Comparison of ENCODE assay signal across 8 mouse cellular contexts in the genomic region with DNA sequence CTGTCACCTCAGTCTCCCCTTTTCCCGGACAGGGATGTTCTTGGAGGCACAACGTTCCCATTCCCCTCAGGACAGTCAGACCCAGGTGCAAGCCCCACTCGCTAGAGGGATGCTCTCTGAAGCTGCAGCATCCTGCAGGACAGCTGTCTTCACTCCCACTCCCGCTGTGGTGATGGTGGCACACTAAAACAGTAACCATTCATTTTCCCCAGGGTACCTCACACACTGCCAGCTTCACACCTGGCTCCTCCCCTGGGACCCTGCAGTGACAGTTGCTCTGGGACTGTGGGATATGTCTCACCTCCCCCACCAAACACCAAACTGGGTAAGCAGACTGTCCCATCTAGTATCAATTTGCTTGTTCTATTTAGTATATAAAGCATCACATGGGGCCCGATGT. TPM values are rescaled to one million over a fixed set of nuclear protein-coding genes. Genes with fewer than 3 reads are reported as not detected.
A peak's percentile ranks its signal among the peaks of the same experiment; 100 is the strongest.
DNase-seq lines count a peak whose midpoint lies in the region; ATAC-seq lines count a peak whose summit lies in the region.

No protein-coding gene starts in this region.

- H3K4me3 ChIP-seq in lung, embryonic 15.5 days, result peak overlapping the region; percentile 72
- peak overlapping the region; percentile 71 for H3K4me3 ChIP-seq in embryonic facial prominence, embryonic 13.5 days
- peak overlapping the region; percentile 59 for H3K4me3 ChIP-seq in intestine, embryonic 15.5 days (replicated peaks)
- H3K4me3 ChIP-seq in neural tube, embryonic 14.5 days (ENCODE audit: low read depth, low read length), result peak overlapping the region; percentile 49

- peak overlapping the region; percentile 59 for H3K9ac ChIP-seq in lung, embryonic 15.5 days
- peak overlapping the region; percentile 78 for H3K9ac ChIP-seq in embryonic facial prominence, embryonic 13.5 days
- H3K9ac ChIP-seq in intestine, embryonic 15.5 days, result peak overlapping the region; percentile 66
- H3K9ac ChIP-seq in neural tube, embryonic 14.5 days (replicated peaks; ENCODE audit: low read depth, low read length), result no peak overlapping the region; the same call in 1 of the 2 replicates

- peak overlapping the region; percentile 81 for H3K4me2 ChIP-seq in lung, embryonic 15.5 days
- peak overlapping the region; percentile 84 for H3K4me2 ChIP-seq in embryonic facial prominence, embryonic 13.5 days
- peak overlapping the region; percentile 77 for H3K4me2 ChIP-seq in intestine, embryonic 15.5 days (replicated peaks)
- H3K4me2 ChIP-seq in neural tube, embryonic 14.5 days (ENCODE audit: low read depth, low read length), result peak overlapping the region; percentile 86

- peaks cover 17% of the 10 kb centered on the region for H3K4me1 ChIP-seq in lung, embryonic 15.5 days
- peaks cover 19% of the 10 kb centered on the region for H3K4me1 ChIP-seq in embryonic facial prominence, embryonic 13.5 days
- peaks cover 13% of the 10 kb centered on the region for H3K4me1 ChIP-seq in intestine, embryonic 15.5 days (replicated peaks)
- peaks cover 9% of the 10 kb centered on the region for H3K4me1 ChIP-seq in neural tube, embryonic 14.5 days (ENCODE audit: control insufficient read depth, insufficient read depth, low read length)

- H3K27me3 ChIP-seq in lung, embryonic 15.5 days, result no peaks in the 10 kb centered on the region
- H3K27me3 ChIP-seq in embryonic facial prominence, embryonic 13.5 days, result no peaks in the 10 kb centered on the region
- H3K27me3 ChIP-seq in intestine, embryonic 15.5 days (replicated peaks), result no peaks in the 10 kb centered on the region
- H3K27me3 ChIP-seq in neural tube, embryonic 14.5 days (ENCODE audit: control insufficient read depth, insufficient read depth, low read length), result no peaks in the 10 kb centered on the region

- ATAC-seq in lung, embryonic 15.5 days (ENCODE audit: borderline replicate concordance, extremely low read depth, low FRiP score, low TSS enrichment), result no peak
- no peak for ATAC-seq in embryonic facial prominence, embryonic 13.5 days (ENCODE audit: insufficient number of reproducible peaks, insufficient read depth, low FRiP score, low TSS enrichment, low read depth)
- no peak for ATAC-seq in intestine, embryonic 15.5 days
- ATAC-seq in neural tube, embryonic 14.5 days (ENCODE audit: low read depth), result no peak

- 11% methylated on average over 5 of the region's 5 CpGs for WGBS in lung, embryonic 15.5 days
- WGBS in embryonic facial prominence, embryonic 13.5 days, result 21% methylated on average over 5 of the region's 5 CpGs
- WGBS in intestine, embryonic 15.5 days, result 24% methylated on average over 5 of the region's 5 CpGs
- WGBS in neural tube, embryonic 14.5 days, result 13% methylated on average over 5 of the region's 5 CpGs

- DNase-seq in lung, postnatal 14 days, result no peak
- DNase-seq in left cerebral cortex, postnatal 10 days (ENCODE audit: extremely low spot score in 1 of 2, low spot score in 2 of 2), result no peak
- no peak for DNase-seq in adipocyte (ENCODE audit: low spot score)
- DNase-seq in gastrocnemius, postnatal 4 days (ENCODE audit: low spot score in 2 of 2), result no peak

- no peak overlapping the region for H3K27ac ChIP-seq in lung, embryonic 15.5 days
- no peak overlapping the region for H3K27ac ChIP-seq in embryonic facial prominence, embryonic 13.5 days
- no peak overlapping the region for H3K27ac ChIP-seq in intestine, embryonic 15.5 days
- no peak overlapping the region for H3K27ac ChIP-seq in neural tube, embryonic 14.5 days (ENCODE audit: low read depth, low read length)

- H3K36me3 ChIP-seq in lung, embryonic 15.5 days, result peaks cover 29% of the 10 kb centered on the region
- peaks cover 42% of the 10 kb centered on the region for H3K36me3 ChIP-seq in embryonic facial prominence, embryonic 13.5 days
- peaks cover 27% of the 10 kb centered on the region for H3K36me3 ChIP-seq in intestine, embryonic 15.5 days
- H3K36me3 ChIP-seq in neural tube, embryonic 14.5 days (ENCODE audit: control insufficient read depth, insufficient read depth, low read length), result peaks cover 11% of the 10 kb centered on the region; the same call in 1 of the 2 replicates

- H3K9me3 ChIP-seq in lung, embryonic 15.5 days, result no peaks in the 10 kb centered on the region
- H3K9me3 ChIP-seq in embryonic facial prominence, embryonic 13.5 days, result no peaks in the 10 kb centered on the region; the same call in 1 of the 2 replicates
- no peaks in the 10 kb centered on the region for H3K9me3 ChIP-seq in intestine, embryonic 15.5 days
- H3K9me3 ChIP-seq in neural tube, embryonic 14.5 days (ENCODE audit: control insufficient read depth, low read length), result no peaks in the 10 kb centered on the region

- intact Hi-C loops in left cerebral cortex, postnatal 10 days (cut with DNase I), result no loop called here

RNA-seq across cellular contexts. Expression of a gene that starts 0.9 kb away (rescaled TPM):
- polyA plus RNA-seq in lung, embryonic 15.5 days (2015; fragmentation: Nextera tagmentation; extraction: Ambion mirVana), result 108 and 112 TPM in 2 replicates
- polyA plus RNA-seq in embryonic facial prominence, embryonic 13.5 days (2015; fragmentation: Nextera tagmentation; extraction: Ambion mirVana), result 94.4 and 104 TPM in 2 replicates
- polyA plus RNA-seq in intestine, embryonic 15.5 days (2015; fragmentation: Nextera tagmentation; extraction: Ambion mirVana), result 72.0 and 76.0 TPM in 2 replicates
- 9.4 and 12.5 TPM in 2 replicates for polyA plus RNA-seq in neural tube, embryonic 14.5 days (2014; fragmentation: Nextera tagmentation; extraction: Ambion mirVana)
- total RNA-seq in left cerebral cortex, postnatal 10 days (2021), result 1 to 10 TPM; 6.9 to 7.2 TPM
- 10 to 100 TPM; 32.0 to 35.2 TPM for total RNA-seq in gastrocnemius, postnatal 4 days (2021)

RNA-seq across cellular contexts. Expression of a gene that starts 6.0 kb away (rescaled TPM):
- 68.4 and 75.3 TPM in 2 replicates for polyA plus RNA-seq in lung, embryonic 15.5 days (2015; fragmentation: Nextera tagmentation; extraction: Ambion mirVana)
- polyA plus RNA-seq in embryonic facial prominence, embryonic 13.5 days (2015; fragmentation: Nextera tagmentation; extraction: Ambion mirVana), result 72.3 and 80.1 TPM in 2 replicates
- 66.3 and 69.5 TPM in 2 replicates for polyA plus RNA-seq in intestine, embryonic 15.5 days (2015; fragmentation: Nextera tagmentation; extraction: Ambion mirVana)
- polyA plus RNA-seq in neural tube, embryonic 14.5 days (2014; fragmentation: Nextera tagmentation; extraction: Ambion mirVana), result 57.2 and 59.5 TPM in 2 replicates
- total RNA-seq in left cerebral cortex, postnatal 10 days (2021), result 10 to 100 TPM; 49.6 to 53.6 TPM
- 10 to 100 TPM; 38.3 to 45.3 TPM for total RNA-seq in gastrocnemius, postnatal 4 days (2021)

RNA-seq across cellular contexts. Expression of a gene that starts 15.9 kb away (rescaled TPM):
- 0.77 and 2.0 TPM in 2 replicates for polyA plus RNA-seq in lung, embryonic 15.5 days (2015; fragmentation: Nextera tagmentation; extraction: Ambion mirVana)
- 0.60 and 0.94 TPM in 2 replicates for polyA plus RNA-seq in embryonic facial prominence, embryonic 13.5 days (2015; fragmentation: Nextera tagmentation; extraction: Ambion mirVana)
- polyA plus RNA-seq in intestine, embryonic 15.5 days (2015; fragmentation: Nextera tagmentation; extraction: Ambion mirVana), result 0.25 and 0.43 TPM in 2 replicates
- polyA plus RNA-seq in neural tube, embryonic 14.5 days (2014; fragmentation: Nextera tagmentation; extraction: Ambion mirVana), result not detected in 2 replicates
- under 1 TPM in 1 of 2 experiments, not detected in 1; 0.13 TPM for total RNA-seq in left cerebral cortex, postnatal 10 days (2021)
- under 1 TPM; 0.26 to 0.27 TPM for total RNA-seq in gastrocnemius, postnatal 4 days (2021)

RNA-seq across cellular contexts. Expression of a gene that starts 23.3 kb away (rescaled TPM):
- polyA plus RNA-seq in lung, embryonic 15.5 days (2015; fragmentation: Nextera tagmentation; extraction: Ambion mirVana), result 0.45 and 0.65 TPM in 2 replicates
- polyA plus RNA-seq in embryonic facial prominence, embryonic 13.5 days (2015; fragmentation: Nextera tagmentation; extraction: Ambion mirVana), result 0.13 and 0.14 TPM in 2 replicates
- 0.14 and 0.36 TPM in 2 replicates for polyA plus RNA-seq in intestine, embryonic 15.5 days (2015; fragmentation: Nextera tagmentation; extraction: Ambion mirVana)
- 0.07 TPM in 1 of 2 replicates, not detected in the other for polyA plus RNA-seq in neural tube, embryonic 14.5 days (2014; fragmentation: Nextera tagmentation; extraction: Ambion mirVana)
- under 1 TPM; 0.09 to 0.53 TPM for total RNA-seq in left cerebral cortex, postnatal 10 days (2021)
- total RNA-seq in gastrocnemius, postnatal 4 days (2021), result 100 to 1,000 TPM; 438 to 552 TPM

RNA-seq across cellular contexts. Expression of a gene that starts 24.5 kb away (rescaled TPM):
- polyA plus RNA-seq in lung, embryonic 15.5 days (2015; fragmentation: Nextera tagmentation; extraction: Ambion mirVana), result 30.9 and 42.2 TPM in 2 replicates
- polyA plus RNA-seq in embryonic facial prominence, embryonic 13.5 days (2015; fragmentation: Nextera tagmentation; extraction: Ambion mirVana), result 1.1 and 1.8 TPM in 2 replicates
- polyA plus RNA-seq in intestine, embryonic 15.5 days (2015; fragmentation: Nextera tagmentation; extraction: Ambion mirVana), result 3.1 and 3.6 TPM in 2 replicates
- polyA plus RNA-seq in neural tube, embryonic 14.5 days (2014; fragmentation: Nextera tagmentation; extraction: Ambion mirVana), result 0.82 and 2.1 TPM in 2 replicates
- total RNA-seq in left cerebral cortex, postnatal 10 days (2021), result under 1 TPM in 1 of 2 experiments, not detected in 1; 0.32 TPM
- total RNA-seq in gastrocnemius, postnatal 4 days (2021), result under 1 TPM; 0.65 to 0.81 TPM
